Mouse (Mus musculus): ENCODE results near the gene Pam.

Pam gene

GRCm38 (mm10) chr1:97902830-97903229 lies 192.6 kb downstream of the Pam start:
- DNase-seq = no peak

GRCm38 (mm10) chr1:97900559-97901153 lies 194.8 kb downstream of the Pam start:
- no peak for DNase-seq

GRCm38 (mm10) chr1:97887511-97887910 lies 207.9 kb downstream of the Pam start:
- no peak for DNase-seq

GRCm38 (mm10) chr1:97883498-97883897 lies 211.9 kb downstream of the Pam start:
- DNase-seq = no peak

GRCm38 (mm10) chr1:97877037-97877436 lies 218.4 kb downstream of the Pam start:
- DNase-seq = no peak

- DNase-seq = no peak
Observed at GRCm38 (mm10) chr1:97873490-97874054, 221.9 kb downstream of the Pam start.

- DNase-seq = no peak
Observed at GRCm38 (mm10) chr1:97872493-97872892, 223.0 kb downstream of the Pam start.

- DNase-seq = no peak
Observed at GRCm38 (mm10) chr1:97872072-97872471, 223.4 kb downstream of the Pam start.

- DNase-seq = no peak
Observed at GRCm38 (mm10) chr1:97864135-97864534, 231.3 kb downstream of the Pam start.

GRCm38 (mm10) chr1:97863140-97863539 lies 232.3 kb downstream of the Pam start:
- no peak for DNase-seq

- no peak for DNase-seq
Observed at GRCm38 (mm10) chr1:97862734-97863133, 232.7 kb downstream of the Pam start.

GRCm38 (mm10) chr1:97854256-97854655 lies 241.2 kb downstream of the Pam start:
- DNase-seq = no peak

- DNase-seq = no peak
Observed at GRCm38 (mm10) chr1:97851601-97852175, 243.8 kb downstream of the Pam start.

- no peak for DNase-seq
Observed at GRCm38 (mm10) chr1:97848601-97849241, 246.7 kb downstream of the Pam start.

- DNase-seq = no peak
Observed at GRCm38 (mm10) chr1:97843220-97843992, 252.0 kb downstream of the Pam start.

- no peak for DNase-seq
Observed at GRCm38 (mm10) chr1:97834354-97834822, 261.1 kb downstream of the Pam start.

GRCm38 (mm10) chr1:97833466-97834353 lies 261.7 kb downstream of the Pam start:
- DNase-seq = no peak

GRCm38 (mm10) chr1:97828087-97828486 lies 267.4 kb downstream of the Pam start:
- no peak for DNase-seq

- DNase-seq = no peak
Observed at GRCm38 (mm10) chr1:97827566-97827965, 267.9 kb downstream of the Pam start.

- no peak for DNase-seq
Observed at GRCm38 (mm10) chr1:97822904-97823303, 272.5 kb downstream of the Pam start.

GRCm38 (mm10) chr1:97822203-97822602 lies 273.2 kb downstream of the Pam start:
- DNase-seq = no peak

GRCm38 (mm10) chr1:97821282-97821681 lies 274.2 kb downstream of the Pam start:
- no peak for DNase-seq

Data from B cell, adult 2 months (primary cell).